Mouse (Mus musculus) gonadal fat pad, adult 2 months (tissue): ENCODE measurements at regions not wholly inside any gene's neighbourhood (a gene's known extent, or its start where the extent isn't known, plus 50 kb on each side); places are given as distances from the start of the nearest gene placed in this dataset.

ENCODE experiments used
- DNase-seq: peaks from one replicate; pipeline ENCODE4 v3.0.0-alpha.2; 2012; ENCODE audit warnings: low read depth

DNA sequence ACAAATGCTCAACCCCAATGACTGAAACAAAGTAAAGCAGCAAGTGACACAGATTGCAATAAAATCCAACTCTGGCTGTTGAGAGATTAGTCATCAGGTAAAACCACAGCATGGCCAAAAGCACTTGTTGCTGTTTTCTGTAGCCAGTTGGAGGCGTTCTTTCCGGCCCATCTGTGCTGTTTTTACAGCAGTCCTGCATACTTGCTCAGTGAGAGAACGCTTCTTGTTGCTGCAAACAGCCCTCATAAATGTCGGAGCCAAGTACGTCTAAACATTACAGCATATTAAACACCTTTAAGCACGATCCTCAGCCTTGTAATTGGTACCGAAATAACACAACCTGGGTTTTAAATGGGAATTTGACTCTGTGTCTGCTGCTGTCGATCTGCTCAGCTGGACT is 65.6 kb upstream of the Hs3st3a1 start:
- no peak for DNase-seq

DNA sequence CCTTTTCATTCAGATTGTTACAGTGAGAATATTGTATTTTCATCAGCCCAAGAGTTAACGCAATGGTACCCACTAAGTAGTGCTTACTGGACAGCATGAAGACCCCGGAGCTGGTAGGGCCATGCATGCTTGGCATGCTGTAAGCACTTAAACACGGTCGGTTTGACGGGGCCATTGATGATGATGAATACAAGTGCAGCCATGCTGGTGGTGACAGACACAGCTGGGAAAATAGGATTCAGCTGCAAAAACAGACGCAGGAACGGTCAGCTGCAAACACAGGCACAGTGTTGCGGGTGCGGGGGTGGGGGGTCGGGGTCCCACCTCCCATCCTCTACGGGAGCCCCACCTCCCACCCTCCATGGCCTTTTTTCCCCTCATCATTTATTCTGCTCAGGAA is 99.7 kb upstream of the Hs3st3a1 start:
- no peak for DNase-seq

DNA sequence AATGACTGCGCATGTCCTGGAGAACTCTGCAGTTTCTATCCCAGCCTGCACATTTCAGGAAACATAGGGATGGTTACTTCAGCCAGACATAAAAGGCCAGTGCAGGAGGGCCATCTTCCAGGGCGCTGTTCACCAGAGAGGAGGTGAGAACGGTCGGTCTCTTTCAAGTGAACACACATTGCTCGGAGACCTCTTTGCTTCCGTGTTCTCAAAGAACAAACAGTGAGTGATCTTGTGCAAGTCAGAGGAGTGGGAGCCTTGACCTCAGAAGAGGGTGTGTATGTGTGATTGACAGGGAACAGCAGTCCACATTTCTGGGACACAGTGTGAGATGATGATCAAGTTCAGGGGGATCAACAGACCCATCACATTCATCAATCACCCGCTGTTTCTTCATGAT is 102.7 kb upstream of the Hs3st3a1 start:
- DNase-seq, result no peak

DNA sequence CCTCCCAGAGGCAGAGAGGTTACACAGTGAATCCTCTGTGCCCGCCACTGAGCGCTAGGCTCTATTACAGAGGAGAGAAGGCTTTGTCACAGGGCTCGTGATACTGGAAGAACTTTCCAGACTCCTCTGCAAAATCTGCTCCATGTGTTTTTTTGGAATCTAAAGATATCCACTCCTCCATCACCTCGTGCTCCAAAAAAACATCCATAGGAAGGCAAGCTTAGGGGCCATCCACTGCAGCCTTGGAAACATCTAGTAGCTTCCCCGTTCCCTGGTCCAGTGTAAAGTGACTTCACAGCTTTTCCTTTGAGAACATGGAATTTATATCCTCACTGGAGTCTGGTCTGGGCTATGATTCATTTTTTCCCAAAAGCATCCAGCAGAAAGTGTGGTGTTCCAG is 103.3 kb upstream of the Hs3st3a1 start:
- DNase-seq, result no peak

DNA sequence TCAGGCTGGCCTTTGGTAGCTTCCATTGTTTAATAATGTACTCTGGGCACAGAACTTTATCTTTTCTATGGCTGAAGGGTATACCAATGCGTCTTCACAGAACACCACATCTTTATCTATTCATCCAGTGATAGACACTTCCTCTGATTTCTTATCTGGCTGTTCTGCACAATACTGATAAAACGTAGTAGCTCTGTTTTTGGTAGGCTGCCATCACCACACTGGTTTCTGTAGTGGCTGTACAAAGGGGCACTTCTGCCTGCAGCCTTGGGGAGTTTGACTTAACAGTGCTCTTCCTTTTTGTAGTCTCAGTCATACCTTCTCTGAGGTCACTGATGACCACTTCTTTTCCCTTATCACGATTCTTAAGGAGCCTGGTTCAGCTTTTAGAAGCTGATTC is 106.0 kb upstream of the Hs3st3a1 start:
- no peak for DNase-seq

DNA sequence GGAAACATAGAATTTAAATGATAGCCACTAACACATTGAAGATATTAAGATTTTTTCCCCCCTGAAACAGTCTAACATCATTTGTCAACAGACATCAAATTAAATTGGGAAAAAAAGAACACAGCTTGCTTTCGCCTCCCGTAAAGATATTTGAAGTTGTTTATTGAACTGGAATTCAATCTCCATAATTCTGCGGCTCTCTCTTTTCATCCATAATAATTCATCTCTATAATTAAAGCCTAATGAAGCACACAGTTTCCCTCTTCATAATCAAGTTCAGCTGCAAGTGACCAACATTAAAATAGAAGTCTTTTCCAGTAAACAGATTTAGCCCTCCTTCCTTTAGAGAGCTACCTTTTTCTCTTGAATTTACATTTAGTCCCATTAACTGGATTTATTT is 107.4 kb upstream of the Hs3st3a1 start:
- no peak for DNase-seq

DNA sequence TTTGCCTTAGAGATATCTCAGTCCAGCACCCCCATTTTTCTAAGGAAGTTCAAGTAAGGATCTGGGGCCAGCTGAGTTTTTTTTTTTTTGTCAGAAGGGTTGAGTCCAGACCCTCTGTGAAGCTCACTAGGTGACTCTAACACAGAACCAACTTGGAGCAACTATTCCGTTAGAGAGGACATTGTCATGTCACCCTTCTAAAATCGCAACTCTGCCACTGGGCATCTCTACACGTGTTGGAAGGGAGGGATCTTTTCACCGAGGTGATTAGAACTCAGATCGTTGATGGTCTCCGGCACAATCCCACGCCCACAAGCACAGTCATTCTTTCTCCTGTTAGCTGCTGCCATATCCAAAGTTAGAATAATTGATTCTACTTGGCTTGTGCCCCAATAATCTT is 108.5 kb upstream of the Hs3st3a1 start:
- no peak for DNase-seq

DNA sequence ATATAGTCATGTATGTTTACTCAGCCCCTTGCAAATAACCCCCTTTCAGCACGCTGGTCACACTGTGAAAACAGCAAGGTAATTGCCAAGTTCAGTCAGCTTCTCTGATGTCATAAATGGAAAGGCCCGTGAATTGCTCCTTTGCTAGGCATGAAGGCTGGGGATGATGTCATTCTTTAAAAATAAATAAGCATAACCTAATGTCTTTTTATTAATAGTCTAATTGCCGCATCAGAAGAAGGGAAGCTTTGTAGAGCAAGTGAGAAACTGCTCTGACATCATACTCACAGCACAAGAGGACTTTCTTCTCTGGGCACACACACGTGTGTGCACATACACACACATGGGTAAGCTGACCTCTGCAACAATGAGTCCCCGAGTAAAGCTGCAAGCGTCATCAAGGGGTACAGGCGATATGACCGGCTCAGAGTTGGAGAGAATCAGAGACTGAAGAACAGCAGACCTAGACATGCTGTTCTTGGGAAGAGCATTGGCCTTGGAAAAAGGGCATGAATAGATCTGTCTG is 113.2 kb upstream of the Hs3st3a1 start:
- no peak for DNase-seq

DNA sequence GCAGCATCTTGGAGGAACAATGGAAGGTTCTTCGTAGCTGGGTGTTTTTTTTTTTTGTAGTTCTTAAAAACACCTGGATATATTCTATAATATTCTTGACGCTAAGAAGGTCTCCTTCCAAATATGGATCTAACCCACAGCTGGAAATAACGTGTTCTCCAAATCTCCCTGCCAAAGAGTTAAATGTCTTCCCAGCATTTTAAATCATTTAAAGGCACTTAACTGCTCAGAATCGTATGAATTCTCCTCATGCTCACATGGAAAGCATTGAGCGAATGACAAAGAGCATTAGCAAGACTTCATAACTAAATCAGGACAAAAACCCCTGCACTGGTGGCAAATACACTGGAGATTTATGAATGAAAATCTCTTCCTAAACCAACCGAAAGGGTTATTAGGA is 117.7 kb upstream of the Hs3st3a1 start:
- DNase-seq, result no peak

DNA sequence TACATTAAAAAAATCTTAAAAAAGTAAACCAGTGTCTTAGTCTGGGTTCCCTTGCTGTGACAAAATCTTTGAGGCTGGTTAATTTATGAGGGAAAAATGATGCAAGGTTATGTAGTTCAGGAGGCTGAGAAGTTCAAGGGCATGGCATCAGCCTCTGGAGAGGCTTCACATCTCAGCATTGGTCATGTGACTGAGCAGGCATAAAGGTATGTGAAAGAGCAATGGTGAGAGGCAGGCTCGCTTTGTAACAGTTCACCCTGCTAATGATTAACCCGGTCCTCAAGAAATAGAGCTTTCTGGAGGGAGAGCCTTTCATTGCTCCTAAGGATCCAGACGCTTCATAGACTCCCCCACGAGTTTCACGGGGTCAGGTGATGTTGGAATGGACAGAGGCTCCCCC is 120.1 kb upstream of the Hs3st3a1 start:
- DNase-seq, result no peak

DNA sequence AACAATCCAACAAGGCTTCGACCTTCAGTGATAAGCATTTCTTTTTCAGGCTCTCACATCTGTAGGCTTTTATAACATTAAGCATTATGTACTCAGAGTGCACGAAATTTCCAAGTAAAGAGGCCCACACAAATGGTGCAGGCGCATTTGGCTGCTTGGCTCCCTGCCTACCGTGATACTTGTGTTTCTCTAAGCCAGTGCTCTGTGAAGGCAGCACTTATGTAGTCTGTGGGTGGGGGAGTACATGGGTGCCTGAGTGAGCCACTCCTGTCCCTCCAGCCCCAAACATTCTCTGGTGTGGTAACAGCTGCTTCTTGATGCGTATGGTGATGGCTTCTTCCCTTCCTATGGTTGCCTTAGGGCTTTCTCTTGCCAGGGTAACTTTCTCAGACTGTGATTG is 121.9 kb upstream of the Hs3st3a1 start:
- no peak for DNase-seq

DNA sequence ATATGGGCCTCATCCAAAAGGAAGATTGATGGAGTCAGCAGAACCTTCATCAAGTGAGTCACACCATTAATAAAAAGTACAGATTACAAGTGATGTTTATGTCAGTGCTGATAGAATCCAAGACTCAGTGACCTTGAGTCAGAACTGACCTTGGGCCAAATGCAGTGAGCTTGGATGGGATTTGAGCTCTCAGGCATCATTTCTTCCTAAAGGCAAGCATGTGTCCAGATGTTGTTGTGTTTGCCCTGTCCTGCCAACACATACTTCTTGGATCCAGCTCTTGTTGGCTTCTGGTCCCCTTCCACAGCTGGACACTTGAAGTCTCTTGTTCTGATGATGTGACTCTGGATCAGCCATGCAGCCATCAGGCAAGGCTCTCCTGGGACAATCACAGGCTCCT is 125.3 kb upstream of the Hs3st3a1 start:
- no peak for DNase-seq

DNA sequence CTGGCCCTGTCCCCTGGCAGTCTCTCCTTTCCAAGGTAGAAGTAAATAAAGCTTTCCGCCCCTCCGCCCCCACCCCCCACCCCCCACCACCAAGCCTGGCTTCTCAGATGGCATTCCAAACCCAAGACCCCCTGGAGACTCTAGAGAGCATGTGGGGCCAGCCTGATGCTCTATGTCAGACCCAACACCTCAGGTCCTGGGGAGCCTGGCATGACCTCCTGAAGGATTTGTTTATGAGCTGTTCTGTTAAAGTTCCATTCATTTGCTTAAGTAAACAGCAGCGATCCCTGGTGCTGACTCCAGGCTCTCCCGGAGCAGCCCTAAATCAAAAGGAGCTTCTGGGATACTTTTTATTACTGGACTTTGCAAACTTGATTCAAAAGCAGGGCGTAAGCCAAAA is 137.3 kb upstream of the Hs3st3a1 start:
- no peak for DNase-seq

DNA sequence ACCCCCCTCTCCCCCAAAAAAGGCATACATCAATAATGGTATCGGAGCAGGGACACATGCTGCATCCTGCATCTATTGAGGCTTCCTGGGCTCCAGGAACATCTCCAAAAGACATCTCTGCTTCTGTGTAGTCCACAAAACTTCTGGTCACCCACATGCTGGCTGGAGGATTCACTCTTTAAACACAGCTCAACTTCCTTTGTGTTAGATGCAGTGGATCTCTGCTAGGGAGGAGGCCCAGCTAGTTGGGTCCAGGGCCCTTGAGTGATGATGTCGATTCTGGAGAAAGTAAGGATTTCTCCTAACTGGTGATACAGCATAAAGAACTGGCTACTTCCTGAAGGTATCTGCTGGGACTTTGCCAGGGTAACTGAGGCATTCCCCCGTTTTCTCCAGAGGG is 146.9 kb upstream of the Hs3st3a1 start:
- no peak for DNase-seq

DNA sequence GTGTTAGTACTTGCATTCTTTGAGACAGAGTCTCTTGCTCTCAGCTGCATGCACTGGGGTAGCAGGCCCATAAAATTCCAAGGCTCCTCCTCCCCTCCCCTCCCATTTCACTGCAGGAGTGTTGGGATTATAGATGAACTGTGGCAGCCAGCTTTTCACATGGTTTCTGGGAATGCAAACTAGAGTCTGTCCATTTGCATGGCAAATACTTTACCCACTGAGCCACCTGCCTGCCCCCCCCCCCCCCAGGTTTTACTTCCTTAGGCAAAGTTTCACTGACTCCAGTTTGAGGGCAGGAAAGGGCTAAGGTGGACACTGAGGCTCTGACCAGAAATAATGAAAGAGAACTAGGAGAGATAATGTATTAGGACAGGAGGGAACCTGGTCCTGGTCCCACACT is 147.6 kb upstream of the Hs3st3a1 start:
- DNase-seq, result no peak

DNA sequence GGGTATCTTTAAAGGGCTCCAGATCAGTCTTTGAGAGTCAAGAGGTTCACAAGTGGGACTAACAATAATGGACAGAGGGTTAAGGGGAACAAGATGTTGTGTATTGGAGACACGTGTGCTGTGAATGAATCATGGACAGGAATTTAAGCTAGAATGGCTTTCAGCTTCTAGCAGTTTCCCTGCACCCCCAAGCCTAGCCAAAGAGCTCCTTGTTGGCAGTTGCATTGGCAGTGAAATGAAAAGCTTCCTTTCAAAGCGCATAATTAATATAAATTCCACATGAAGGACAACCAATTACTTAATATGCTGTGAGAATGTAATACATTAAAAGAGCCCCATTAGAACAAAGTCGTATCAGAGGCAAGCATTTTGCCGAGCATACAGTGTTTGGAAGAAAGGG is 153.4 kb upstream of the Hs3st3a1 start:
- DNase-seq, result no peak

DNA sequence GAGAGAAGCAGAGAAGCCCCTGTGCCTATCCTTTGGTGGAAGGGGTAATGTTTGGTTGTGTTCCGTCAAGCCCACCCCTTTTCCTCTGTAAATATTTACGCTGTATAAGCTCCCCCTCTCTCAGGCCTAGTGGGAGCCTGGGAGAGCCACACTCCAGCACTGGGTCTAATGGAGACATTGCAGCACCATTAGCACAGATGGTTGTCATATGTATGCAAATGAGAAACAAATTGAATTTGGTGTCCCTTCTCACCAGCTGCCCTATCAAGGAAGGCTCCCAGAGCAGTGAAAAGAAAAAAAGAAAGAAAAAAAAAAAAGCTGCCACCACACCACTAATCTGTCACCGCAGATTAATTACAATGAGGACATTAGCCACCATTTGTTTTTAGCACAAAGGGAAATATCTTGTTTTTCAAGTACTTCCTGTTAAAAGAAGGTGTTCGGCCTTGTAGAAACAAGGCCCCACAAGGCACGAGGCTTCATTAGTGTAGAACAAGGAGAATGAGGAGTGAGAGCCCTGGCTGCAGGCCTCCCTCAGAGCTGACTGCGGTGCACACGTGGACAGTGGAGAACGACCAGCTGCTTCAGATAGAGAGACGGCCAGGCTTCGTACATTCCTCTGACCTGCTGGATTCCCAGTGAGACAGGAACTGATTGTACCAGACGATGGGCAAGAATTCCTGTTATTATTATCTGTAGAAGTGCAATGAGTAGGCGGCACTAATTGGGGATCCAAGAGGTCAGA is 156.7 kb upstream of the Hs3st3a1 start:
- DNase-seq, result no peak

DNA sequence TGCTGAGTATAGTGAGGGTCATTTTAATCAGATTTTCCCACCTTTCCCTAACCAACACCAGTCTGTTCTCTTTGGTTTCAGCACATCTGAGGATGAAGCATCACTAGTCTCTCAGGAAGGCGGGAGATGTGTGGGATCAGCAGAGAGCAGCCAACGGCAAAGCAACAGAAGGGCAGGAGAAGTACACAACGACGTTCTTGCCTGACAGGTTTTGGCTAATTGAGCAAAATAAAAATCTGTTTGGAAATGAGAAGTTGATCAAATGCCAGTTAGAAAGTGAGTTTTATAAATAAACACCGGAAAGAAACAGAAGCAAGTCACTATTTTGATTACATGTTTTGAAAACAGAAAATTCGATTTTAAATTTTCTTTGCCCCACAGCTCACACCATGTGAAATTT is 161.4 kb upstream of the Hs3st3a1 start:
- no peak for DNase-seq

DNA sequence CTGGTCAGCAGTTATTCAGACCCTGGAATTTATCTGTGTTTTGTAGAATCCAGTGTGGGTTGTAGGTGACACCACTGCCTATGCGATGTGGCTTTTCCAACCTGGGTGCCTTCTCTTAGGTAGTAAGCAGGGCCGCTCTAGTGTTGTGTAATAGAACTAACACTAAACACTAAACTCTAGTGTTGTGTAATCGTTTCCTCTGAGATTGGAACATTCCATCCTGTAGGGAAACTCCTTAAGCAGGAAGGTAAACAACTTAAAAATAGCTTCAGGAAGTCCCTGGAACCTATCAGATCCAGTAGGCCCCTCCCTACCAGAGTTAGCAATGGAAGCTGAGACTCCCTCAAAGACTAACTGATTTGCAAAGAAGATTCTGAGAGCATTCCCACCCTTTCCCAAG is 161.9 kb upstream of the Hs3st3a1 start:
- DNase-seq, result peak; percentile 1

DNA sequence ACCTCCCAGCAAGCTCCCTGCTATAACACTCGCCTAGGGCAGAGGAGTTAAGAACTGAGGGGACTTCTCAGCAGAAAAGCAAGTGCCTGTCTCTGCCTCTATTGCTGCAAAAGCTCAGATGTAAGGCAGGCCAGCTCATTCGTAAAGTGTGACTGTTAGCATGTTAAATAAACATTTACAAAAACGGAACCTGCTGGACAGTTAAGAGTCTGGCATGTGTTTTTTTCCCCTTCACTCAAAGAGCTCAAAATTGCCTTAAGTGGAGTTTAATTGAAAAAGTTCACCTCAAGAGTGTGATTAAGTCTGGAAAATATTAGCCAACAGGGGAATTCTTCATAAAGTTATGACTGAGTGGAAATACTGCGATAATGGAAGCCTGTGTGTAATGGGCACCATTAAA is 167.0 kb upstream of the Hs3st3a1 start:
- DNase-seq, result no peak

DNA sequence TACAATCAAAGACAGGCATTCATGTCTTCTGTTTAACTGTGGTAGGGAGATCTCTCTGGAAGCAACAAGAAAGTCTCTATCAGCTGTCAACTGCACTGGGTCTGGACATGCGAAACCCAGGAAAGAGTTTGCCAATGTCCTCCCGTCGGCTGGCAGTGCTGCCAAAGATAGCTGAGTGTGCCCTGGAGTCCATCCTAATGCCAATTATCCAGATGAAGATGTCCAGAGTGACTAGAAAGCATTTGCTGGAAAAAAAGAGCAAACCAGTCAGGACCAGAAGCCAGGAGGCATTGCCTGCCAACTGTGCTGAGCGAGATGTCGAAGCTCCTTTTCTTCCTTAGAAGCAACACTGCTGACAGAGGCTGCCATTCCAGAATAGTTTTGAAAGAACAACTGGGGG is 167.6 kb upstream of the Hs3st3a1 start:
- no peak for DNase-seq

DNA sequence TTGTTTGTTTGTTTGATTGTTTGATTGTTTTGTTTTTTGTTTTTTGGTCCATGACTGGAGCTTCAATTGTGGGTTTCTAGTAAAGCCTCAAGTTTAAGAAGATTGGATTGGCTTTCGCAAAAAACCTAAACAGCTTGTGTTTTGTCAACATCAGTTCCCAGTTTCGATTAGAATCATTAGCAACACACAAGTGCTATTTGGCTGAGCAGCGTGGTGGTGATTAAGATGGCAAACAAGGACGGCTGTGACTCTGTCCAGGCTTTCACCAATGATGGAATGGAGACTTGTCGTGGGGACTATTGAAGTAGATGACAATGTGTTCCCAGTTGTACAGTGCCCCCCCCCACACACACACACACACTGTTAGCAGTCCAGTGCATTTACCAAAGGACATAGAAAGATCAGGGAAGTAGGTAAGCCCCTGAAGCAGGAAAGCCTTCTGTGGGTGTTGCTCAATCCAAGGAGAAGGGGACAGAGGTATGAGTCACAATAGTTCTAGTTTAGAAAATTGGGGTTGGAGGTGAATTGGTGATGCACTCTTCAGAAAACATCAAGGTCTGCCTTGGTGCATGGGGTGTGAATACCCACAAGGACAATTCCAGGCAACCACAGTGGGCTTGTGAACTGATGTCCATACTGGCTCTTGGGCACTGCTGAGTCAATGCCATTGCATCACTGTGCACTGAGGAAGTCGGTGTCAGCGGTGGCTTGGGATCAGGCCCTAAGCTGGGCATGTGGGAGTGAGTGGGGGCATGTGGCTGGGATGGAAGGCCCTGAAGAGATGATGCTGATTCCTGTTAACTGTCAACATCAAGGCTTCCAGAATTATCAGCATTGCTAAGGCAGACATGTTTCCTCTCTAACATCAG is 174.5 kb upstream of the Cox10 start:
- no peak for DNase-seq

DNA sequence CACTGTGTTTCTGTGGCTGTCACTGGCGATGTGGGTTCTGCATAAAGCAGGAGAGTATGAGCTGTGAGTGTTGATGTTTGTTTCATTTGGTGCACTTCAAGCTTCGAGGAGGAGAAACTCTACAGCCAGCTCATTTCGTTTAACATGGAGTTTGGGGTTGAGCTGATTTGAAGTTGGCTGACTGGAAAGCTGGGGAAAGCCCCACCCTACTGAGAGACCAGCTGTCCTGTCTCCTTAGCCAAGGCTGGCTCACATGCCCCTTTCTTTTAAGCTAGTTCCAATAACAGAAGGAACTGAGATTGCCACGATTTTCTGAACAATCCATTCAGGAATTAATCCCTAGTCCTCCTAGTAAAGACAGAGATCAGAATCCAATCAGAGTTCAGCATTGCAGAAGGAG is 157.6 kb upstream of the Cox10 start:
- no peak for DNase-seq
